Mouse (Mus musculus) neural tube, embryonic 10.5 days (tissue): ENCODE measurements around the gene D430041D05Rik.
A peak's percentile ranks its signal among the peaks of the same experiment; 100 is the strongest.

Experiments
- DNase-seq: peaks from one replicate; pipeline ENCODE4 v3.0.0-alpha.2; 2017; ENCODE audit warnings: low spot score; ENCODE audit errors: extremely low spot score

The D430041D05Rik gene

GRCm38 (mm10) chr2:104197281-104197680 lies 213.5 kb downstream of the D430041D05Rik start:
- no peak for DNase-seq

GRCm38 (mm10) chr2:104192401-104193141 lies 218.2 kb downstream of the D430041D05Rik start:
- no peak for DNase-seq

GRCm38 (mm10) chr2:104191723-104192122 lies 219.1 kb downstream of the D430041D05Rik start:
- no peak for DNase-seq

- no peak for DNase-seq
These were observed 222.0 kb downstream of the D430041D05Rik start for GRCm38 (mm10) chr2:104188859-104189258.

- DNase-seq: no peak
These were observed 223.7 kb downstream of the D430041D05Rik start for GRCm38 (mm10) chr2:104187073-104187472.

GRCm38 (mm10) chr2:104185616-104186015 lies 225.2 kb downstream of the D430041D05Rik start:
- DNase-seq: no peak

GRCm38 (mm10) chr2:104184296-104184695 lies 226.5 kb downstream of the D430041D05Rik start:
- no peak for DNase-seq

GRCm38 (mm10) chr2:104183246-104183845 lies 227.5 kb downstream of the D430041D05Rik start:
- no peak for DNase-seq

- no peak for DNase-seq
These were observed 231.2 kb downstream of the D430041D05Rik start for GRCm38 (mm10) chr2:104179636-104180035.

- no peak for DNase-seq
These were observed 232.6 kb downstream of the D430041D05Rik start for GRCm38 (mm10) chr2:104178251-104178650.

- DNase-seq: peak; percentile 29
These were observed 233.7 kb downstream of the D430041D05Rik start for GRCm38 (mm10) chr2:104176979-104177704.

GRCm38 (mm10) chr2:104176166-104176978 lies 234.4 kb downstream of the D430041D05Rik start:
- no peak for DNase-seq

- no peak for DNase-seq
These were observed 235.2 kb downstream of the D430041D05Rik start for GRCm38 (mm10) chr2:104175476-104176165.

GRCm38 (mm10) chr2:104173431-104173830 lies 237.4 kb downstream of the D430041D05Rik start:
- DNase-seq: no peak

- no peak for DNase-seq
These were observed 238.0 kb downstream of the D430041D05Rik start for GRCm38 (mm10) chr2:104172695-104173348.

- DNase-seq: no peak
These were observed 242.5 kb downstream of the D430041D05Rik start for GRCm38 (mm10) chr2:104168186-104168896.

GRCm38 (mm10) chr2:104167765-104168164 lies 243.0 kb downstream of the D430041D05Rik start:
- DNase-seq: no peak

GRCm38 (mm10) chr2:104165631-104166030 lies 245.2 kb downstream of the D430041D05Rik start:
- DNase-seq: no peak

- DNase-seq: no peak
These were observed 246.8 kb downstream of the D430041D05Rik start for GRCm38 (mm10) chr2:104163978-104164487.
